Mouse (Mus musculus): Measurements from ENCODE around the gene Gm960. TPM values are rescaled to one million over a fixed set of nuclear protein-coding genes. Genes with fewer than 3 reads are reported as not detected.

Gene Gm960
- polyA plus RNA-seq, 1 experiment from 2014 or later = 1.4 TPM

DNA sequence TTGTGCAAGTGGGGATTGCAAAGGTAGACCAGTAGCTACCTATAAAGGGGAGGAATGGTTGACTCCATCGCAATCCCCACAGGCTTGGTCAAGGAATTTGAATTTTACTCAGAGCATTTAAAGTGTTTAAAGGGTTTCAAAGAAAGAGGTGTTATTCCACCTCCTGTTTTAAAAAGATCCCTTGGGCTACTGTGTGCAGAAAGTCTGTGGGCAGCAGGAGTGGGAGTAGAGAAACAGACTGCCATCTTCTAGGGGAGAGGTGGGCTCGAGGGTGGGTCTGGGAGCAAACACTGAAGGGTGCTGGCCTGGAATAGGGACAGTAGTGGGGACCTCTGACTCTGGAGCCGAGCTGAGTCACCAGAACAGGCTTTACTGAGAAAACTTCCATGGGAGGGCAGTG lies 34.6 kb upstream of the Gm960 start:
- 0 out of 2 replicates have a peak, but pooled peaks cover 2% of the 10 kb centered on the region for H3K36me3 ChIP-seq
- no peak for ATAC-seq (ENCODE audit: extremely low read depth, insufficient number of reproducible peaks, low FRiP score, low TSS enrichment)
- H3K4me1 ChIP-seq = no peaks in the 10 kb centered on the region
- H3K4me3 ChIP-seq = no peak overlapping the region
- H3K27ac ChIP-seq (replicated peaks) = no peak overlapping the region
- no peak overlapping the region for H3K4me2 ChIP-seq
- WGBS = 79% methylated on average over 3 of the region's 3 CpGs
- H3K27me3 ChIP-seq (replicated peaks) = no peaks in the 10 kb centered on the region
- no peak overlapping the region for H3K9ac ChIP-seq
- no peaks in the 10 kb centered on the region for H3K9me3 ChIP-seq

DNA sequence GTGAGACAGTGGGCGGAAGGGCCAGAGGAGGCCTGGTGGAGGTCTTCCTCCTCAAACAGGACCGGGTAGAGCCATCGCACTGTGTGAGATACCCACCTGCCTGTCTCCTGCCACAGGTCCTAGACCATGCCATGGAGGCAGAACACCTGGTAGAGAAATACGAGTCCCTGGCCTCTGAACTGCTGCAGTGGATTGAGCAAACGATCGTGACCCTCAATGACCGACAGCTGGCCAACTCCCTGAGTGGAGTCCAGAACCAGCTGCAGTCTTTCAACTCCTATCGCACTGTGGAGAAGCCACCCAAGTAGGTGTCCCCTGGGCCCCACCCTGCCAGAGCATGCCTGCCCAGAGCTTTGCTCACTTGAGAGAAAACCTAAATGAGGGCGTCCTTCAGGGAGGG lies 30.7 kb upstream of the Gm960 start:
- WGBS = 81% methylated on average over 9 of the region's 9 CpGs
- Histone ChIP-seq H3K4me1 (no peaks in the 10 kb centered on the region), H3K4me2 (no peak overlapping the region)

GRCm38 (mm10) chr19:4720671-4721244 lies 22.3 kb upstream of the Gm960 start:
- no peak overlapping the region for H3K4me3 ChIP-seq

More for the DNA sequence above, 30.7 kb upstream of the Gm960 start:
- H3K27me3 ChIP-seq (replicated peaks) = no peaks in the 10 kb centered on the region
- no peak overlapping the region for H3K4me3 ChIP-seq
- no peak for ATAC-seq (ENCODE audit: extremely low read depth, insufficient number of reproducible peaks, low FRiP score, low TSS enrichment)
- H3K36me3 ChIP-seq = no peaks in the 10 kb centered on the region
- H3K9me3 ChIP-seq = no peaks in the 10 kb centered on the region
- H3K27ac ChIP-seq (replicated peaks) = no peak overlapping the region
- no peak overlapping the region for H3K9ac ChIP-seq

DNA sequence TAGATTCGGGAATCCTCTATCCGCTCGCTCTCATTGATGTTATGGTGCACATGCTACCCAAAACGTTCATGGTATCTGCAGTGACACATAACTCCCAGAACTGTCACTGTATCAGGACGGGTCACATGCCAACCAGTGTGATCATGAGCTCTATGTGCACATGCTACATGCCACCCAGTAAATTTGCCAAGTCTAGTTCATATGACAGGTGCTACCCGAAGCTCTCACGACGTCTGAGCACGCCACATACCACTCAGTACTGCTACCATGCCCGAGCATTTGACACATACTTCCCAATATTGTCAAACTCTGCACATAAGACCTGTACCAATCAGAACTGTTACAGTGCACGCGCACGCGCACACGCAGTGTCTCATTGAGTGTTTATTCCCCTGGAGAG lies 21.6 kb upstream of the Gm960 start:
- Histone ChIP-seq H3K9me3 (no peaks in the 10 kb centered on the region), H3K27me3 (replicated peaks) (peaks cover 74% of the 10 kb centered on the region), H3K4me3 (no peak overlapping the region), H3K4me1 (peaks cover 15% of the 10 kb centered on the region; the same call in 1 of the 2 replicates), H3K4me2 (no peak overlapping the region), H3K9ac (no peak overlapping the region), H3K27ac (replicated peaks) (no peak overlapping the region), H3K36me3 (no peaks in the 10 kb centered on the region)
- ATAC-seq (ENCODE audit: extremely low read depth, insufficient number of reproducible peaks, low FRiP score, low TSS enrichment) = no peak
- 79% methylated on average over 15 of the region's 15 CpGs for WGBS

More at GRCm38 (mm10) chr19:4720671-4721244, 22.3 kb upstream of the Gm960 start:
- Histone ChIP-seq H3K36me3 (no peaks in the 10 kb centered on the region), H3K9me3 (no peaks in the 10 kb centered on the region), H3K27ac (replicated peaks) (no peak overlapping the region), H3K27me3 (replicated peaks) (peaks cover 67% of the 10 kb centered on the region), H3K4me1 (peaks cover 15% of the 10 kb centered on the region; the same call in 1 of the 2 replicates), H3K9ac (peak overlapping the region; percentile 30), H3K4me2 (peak overlapping the region; percentile 24)
- no peak for ATAC-seq (ENCODE audit: extremely low read depth, insufficient number of reproducible peaks, low FRiP score, low TSS enrichment)
- WGBS = 15% methylated on average over 11 of the region's 11 CpGs

GRCm38 (mm10) chr19:4719351-4719764 lies 20.9 kb upstream of the Gm960 start:
- H3K9me3 ChIP-seq = no peaks in the 10 kb centered on the region
- no peak overlapping the region for H3K4me2 ChIP-seq
- peaks cover 81% of the 10 kb centered on the region for H3K27me3 ChIP-seq (replicated peaks)
- no peak overlapping the region for H3K4me3 ChIP-seq
- ATAC-seq (ENCODE audit: extremely low read depth, insufficient number of reproducible peaks, low FRiP score, low TSS enrichment) = no peak
- peaks cover 15% of the 10 kb centered on the region; the same call in 1 of the 2 replicates for H3K4me1 ChIP-seq
- 17% methylated on average over 5 of the region's 5 CpGs for WGBS
- H3K27ac ChIP-seq (replicated peaks) = no peak overlapping the region
- H3K36me3 ChIP-seq = no peaks in the 10 kb centered on the region
- no peak overlapping the region for H3K9ac ChIP-seq

DNA sequence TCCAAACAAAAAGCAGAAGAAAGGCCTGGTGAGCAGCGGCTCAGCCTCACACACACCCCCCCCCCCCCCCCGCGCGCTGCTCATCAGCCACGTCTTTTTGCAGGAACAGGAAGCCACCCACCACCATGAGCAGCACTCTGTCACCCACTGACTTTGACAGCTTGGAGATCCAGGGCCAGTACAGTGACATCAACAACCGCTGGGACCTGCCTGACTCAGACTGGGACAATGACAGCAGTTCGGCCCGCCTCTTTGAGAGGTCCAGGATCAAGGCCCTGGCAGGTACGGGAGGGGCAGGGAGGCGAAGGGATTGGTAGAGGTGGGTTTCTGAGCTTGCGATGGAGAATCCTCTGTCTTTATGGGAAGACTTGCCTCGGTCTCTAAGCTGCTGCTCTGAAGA lies 20.2 kb upstream of the Gm960 start:
- Histone ChIP-seq H3K4me1 (peaks cover 15% of the 10 kb centered on the region; the same call in 1 of the 2 replicates), H3K9me3 (no peaks in the 10 kb centered on the region), H3K36me3 (no peaks in the 10 kb centered on the region), H3K9ac (no peak overlapping the region), H3K4me3 (no peak overlapping the region), H3K27me3 (replicated peaks) (peaks cover 88% of the 10 kb centered on the region), H3K4me2 (no peak overlapping the region), H3K27ac (replicated peaks) (no peak overlapping the region)
- 20% methylated on average over 12 of the region's 12 CpGs for WGBS
- ATAC-seq (ENCODE audit: extremely low read depth, insufficient number of reproducible peaks, low FRiP score, low TSS enrichment) = no peak

- Histone ChIP-seq H3K4me1 (peaks cover 23% of the 10 kb centered on the region), H3K4me2 (no peak overlapping the region), H3K4me3 (no peak overlapping the region), H3K27me3 (replicated peaks) (peaks cover 97% of the 10 kb centered on the region), H3K9me3 (no peaks in the 10 kb centered on the region), H3K36me3 (no peaks in the 10 kb centered on the region), H3K27ac (replicated peaks) (no peak overlapping the region), H3K9ac (no peak overlapping the region)
- no peak for ATAC-seq (ENCODE audit: extremely low read depth, insufficient number of reproducible peaks, low FRiP score, low TSS enrichment)
- WGBS = 91% methylated on average over 2 of the region's 2 CpGs
Measured at GRCm38 (mm10) chr19:4717281-4717680, 18.8 kb upstream of the Gm960 start.

GRCm38 (mm10) chr19:4716756-4717155 lies 18.3 kb upstream of the Gm960 start:
- WGBS = 91% methylated on average over 14 of the region's 14 CpGs
- peaks cover 97% of the 10 kb centered on the region for H3K27me3 ChIP-seq (replicated peaks)
- peaks cover 28% of the 10 kb centered on the region for H3K4me1 ChIP-seq
- H3K36me3 ChIP-seq = no peaks in the 10 kb centered on the region
- no peak overlapping the region for H3K9ac ChIP-seq
- no peak overlapping the region for H3K4me3 ChIP-seq
- no peaks in the 10 kb centered on the region for H3K9me3 ChIP-seq
- no peak overlapping the region for H3K4me2 ChIP-seq
- no peak for ATAC-seq (ENCODE audit: extremely low read depth, insufficient number of reproducible peaks, low FRiP score, low TSS enrichment)
- H3K27ac ChIP-seq (replicated peaks) = no peak overlapping the region

- peaks cover 96% of the 10 kb centered on the region for H3K27me3 ChIP-seq (replicated peaks)
- no peaks in the 10 kb centered on the region for H3K36me3 ChIP-seq
- peaks cover 21% of the 10 kb centered on the region for H3K4me1 ChIP-seq
- H3K9me3 ChIP-seq = no peaks in the 10 kb centered on the region
- no peak for ATAC-seq (ENCODE audit: extremely low read depth, insufficient number of reproducible peaks, low FRiP score, low TSS enrichment)
- no peak overlapping the region for H3K4me2 ChIP-seq
- WGBS = 64% methylated on average over 3 of the region's 3 CpGs
- no peak overlapping the region for H3K27ac ChIP-seq (replicated peaks)
- no peak overlapping the region for H3K9ac ChIP-seq
- H3K4me3 ChIP-seq = no peak overlapping the region
Measured at GRCm38 (mm10) chr19:4713886-4714285, 15.4 kb upstream of the Gm960 start.

GRCm38 (mm10) chr19:4712781-4713526 lies 14.5 kb upstream of the Gm960 start:
- Histone ChIP-seq H3K27me3 (replicated peaks) (peaks cover 93% of the 10 kb centered on the region), H3K9ac (peak overlapping the region; percentile 72; the same call in 1 of the 2 replicates), H3K4me2 (peak overlapping the region; percentile 93), H3K36me3 (no peaks in the 10 kb centered on the region), H3K4me3 (peak overlapping the region; percentile 62), H3K9me3 (no peaks in the 10 kb centered on the region), H3K27ac (replicated peaks) (no peak overlapping the region), H3K4me1 (peaks cover 18% of the 10 kb centered on the region)
- no peak for ATAC-seq (ENCODE audit: extremely low read depth, insufficient number of reproducible peaks, low FRiP score, low TSS enrichment)
- WGBS = 36% methylated on average over 13 of the region's 13 CpGs

DNA sequence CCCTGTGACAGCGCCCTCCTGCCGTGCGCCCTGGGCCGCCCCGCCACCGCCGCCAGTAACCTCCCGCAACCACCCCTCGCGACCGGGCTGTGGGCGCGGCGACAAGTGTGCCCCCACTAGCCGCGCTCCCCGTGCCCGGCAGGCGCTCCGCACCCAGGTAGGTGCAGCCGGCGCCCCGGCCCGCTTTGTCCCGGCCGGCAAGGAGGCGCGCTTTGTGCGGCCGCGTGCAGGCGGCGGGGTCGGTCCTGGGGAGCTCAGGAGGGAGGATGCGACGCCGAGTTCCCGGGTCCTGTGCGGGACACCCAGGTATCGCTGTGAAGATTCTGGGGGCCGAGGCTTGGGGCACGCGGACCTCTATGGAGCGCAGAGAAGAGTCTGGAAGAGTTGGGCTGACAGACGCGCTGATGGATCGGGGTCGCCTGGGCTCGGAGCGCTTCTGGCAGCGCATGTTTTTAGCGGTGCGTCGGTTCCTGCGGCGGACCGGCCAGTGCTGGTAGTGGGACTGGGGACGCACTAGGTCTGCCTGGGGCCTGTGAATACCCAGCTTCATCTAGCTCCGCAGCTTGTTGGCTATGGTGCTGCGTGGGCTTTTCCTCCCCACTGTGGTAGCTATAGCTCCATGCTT lies 13.8 kb upstream of the Gm960 start:
- WGBS = under 1% methylated on average over 59 of the region's 60 CpGs

More for the DNA sequence above, 13.8 kb upstream of the Gm960 start:
- H3K4me1 ChIP-seq = peaks cover 18% of the 10 kb centered on the region
- H3K36me3 ChIP-seq = no peaks in the 10 kb centered on the region
- H3K27me3 ChIP-seq (replicated peaks) = peaks cover 89% of the 10 kb centered on the region
- H3K9ac ChIP-seq = peak overlapping the region; percentile 72
- no peaks in the 10 kb centered on the region for H3K9me3 ChIP-seq
- peak overlapping the region; percentile 93 for H3K4me2 ChIP-seq
- peak overlapping the region; percentile 62 for H3K4me3 ChIP-seq
- no peak for ATAC-seq (ENCODE audit: extremely low read depth, insufficient number of reproducible peaks, low FRiP score, low TSS enrichment)
- no peak overlapping the region for H3K27ac ChIP-seq (replicated peaks)
